In the genomic region with DNA sequence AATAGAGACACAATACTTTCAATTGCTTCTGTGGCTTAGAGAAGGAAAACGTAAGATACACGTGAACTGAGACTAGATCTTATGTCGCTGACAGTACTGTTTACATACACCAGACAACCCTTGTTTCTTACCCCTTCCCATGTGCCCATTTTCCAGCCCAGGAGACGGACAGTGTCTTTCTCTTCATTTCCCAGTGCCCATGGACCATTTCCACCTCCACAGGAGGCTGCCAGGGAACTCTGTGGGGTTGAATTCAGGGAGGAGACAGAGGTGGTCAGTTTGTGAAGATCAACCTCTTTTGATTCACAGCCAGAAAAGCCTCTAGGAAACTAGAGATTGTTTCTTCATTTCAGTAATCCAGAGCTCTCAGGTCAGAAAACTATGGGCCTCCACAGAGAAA, we compare ENCODE assay signal across 15 mouse cellular contexts. TPM values are rescaled to one million over a fixed set of nuclear protein-coding genes. Genes with fewer than 3 reads are reported as not detected.
A peak's percentile ranks its signal among the peaks of the same experiment; 100 is the strongest.
DNase-seq lines count a peak whose midpoint lies in the region; ATAC-seq and TF ChIP-seq lines count a peak whose summit lies in the region.
"Had no signal": no experiment of that assay in that cellular context is flagged by ENCODE, and none has a peak within 500 bp of the region (broad histone marks: within the 10 kb centered on the region; RNA-seq: fewer than 3 reads in every experiment).

No protein-coding gene starts in this region.

- H3K4me2 ChIP-seq in neural tube, embryonic 11.5 days (ENCODE audit: low read depth): peak overlapping the region; percentile 77; the same call in 1 of the 2 replicates
- H3K4me2 ChIP-seq in hindbrain, embryonic 16.5 days (ENCODE audit: low read length): peak overlapping the region; percentile 70
- H3K4me2 ChIP-seq in midbrain, embryonic 15.5 days: peak overlapping the region; percentile 66
- no peak overlapping the region for H3K4me2 ChIP-seq in intestine, postnatal 0 days (replicated peaks; ENCODE audit: low read depth)
- H3K4me2 ChIP-seq: embryonic facial prominence, embryonic 12.5 days had no signal

- H3K4me3 ChIP-seq in neural tube, embryonic 11.5 days (ENCODE audit: low read depth, low read length): no peak overlapping the region
- H3K4me3 ChIP-seq in hindbrain, embryonic 16.5 days (ENCODE audit: low read length): no peak overlapping the region
- peak overlapping the region; percentile 48; the same call in 1 of the 2 replicates for H3K4me3 ChIP-seq in midbrain, embryonic 15.5 days
- peak overlapping the region; percentile 16; the same call in 1 of the 2 replicates for H3K4me3 ChIP-seq in olfactory bulb, adult 2 months (ENCODE audit: insufficient read depth, low read depth, low read length)
- H3K4me3 ChIP-seq in intestine, postnatal 0 days (ENCODE audit: low read depth, low read length): no peak overlapping the region
- no peak overlapping the region for H3K4me3 ChIP-seq in kidney, adult 2 months (ENCODE audit: insufficient read depth, low read depth, low read length)
- H3K4me3 ChIP-seq: embryonic facial prominence, embryonic 12.5 days; erythroblast, embryonic 14.5 days; left cerebral cortex, adult 2 months had no signal

- no peak overlapping the region for H3K9ac ChIP-seq in neural tube, embryonic 11.5 days (ENCODE audit: low read length)
- peak overlapping the region; percentile 13; the same call in 1 of the 2 replicates for H3K9ac ChIP-seq in hindbrain, embryonic 16.5 days (ENCODE audit: low read depth, low read length)
- H3K9ac ChIP-seq in midbrain, embryonic 15.5 days: no peak overlapping the region
- no peak overlapping the region for H3K9ac ChIP-seq in intestine, postnatal 0 days (ENCODE audit: low read depth, low read length)
- H3K9ac ChIP-seq: embryonic facial prominence, embryonic 12.5 days had no signal

- TF ChIP-seq CTCF in olfactory bulb, adult 2 months (IDR thresholded peaks at IDR 0.05; ENCODE audit: insufficient read depth, low read depth, low read length): no peak
- no peak for TF ChIP-seq CTCF in intestine, postnatal 0 days (IDR thresholded peaks at IDR 0.05; ENCODE audit: low read depth)
- no peak for TF ChIP-seq CTCF in kidney, adult 2 months (conservative IDR thresholded peaks at IDR 0.05; ENCODE audit: insufficient read depth, insufficient read length, low read depth, low read length)

- ATAC-seq in neural tube, embryonic 11.5 days (ENCODE audit: insufficient read depth, low FRiP score, low TSS enrichment): no peak
- no peak for ATAC-seq in hindbrain, embryonic 16.5 days
- no peak for ATAC-seq in midbrain, embryonic 15.5 days (replicated peaks)
- no peak for ATAC-seq in intestine, postnatal 0 days

- H3K27me3 ChIP-seq in neural tube, embryonic 11.5 days (ENCODE audit: control insufficient read depth, insufficient read depth, low read length): no peaks in the 10 kb centered on the region
- H3K27me3 ChIP-seq in hindbrain, embryonic 16.5 days (replicated peaks; ENCODE audit: control insufficient read depth, insufficient read depth, low read length): no peaks in the 10 kb centered on the region
- no peaks in the 10 kb centered on the region for H3K27me3 ChIP-seq in midbrain, embryonic 15.5 days (replicated peaks)
- no peaks in the 10 kb centered on the region for H3K27me3 ChIP-seq in intestine, postnatal 0 days (replicated peaks; ENCODE audit: control insufficient read depth, insufficient read depth, low read length)
- H3K27me3 ChIP-seq in kidney, adult 2 months (replicated peaks; ENCODE audit: control insufficient read depth, insufficient read depth, low read length): no peaks in the 10 kb centered on the region

- no peak overlapping the region for H3K27ac ChIP-seq in neural tube, embryonic 11.5 days (ENCODE audit: low read depth, low read length)
- H3K27ac ChIP-seq in hindbrain, embryonic 16.5 days (ENCODE audit: low read depth, low read length): no peak overlapping the region
- peak overlapping the region; percentile 24 for H3K27ac ChIP-seq in midbrain, embryonic 15.5 days
- no peak overlapping the region for H3K27ac ChIP-seq in olfactory bulb, adult 2 months (ENCODE audit: insufficient read depth, low read depth, low read length)
- H3K27ac ChIP-seq in intestine, postnatal 0 days (ENCODE audit: low read depth, low read length): no peak overlapping the region
- no peak overlapping the region for H3K27ac ChIP-seq in kidney, adult 2 months (ENCODE audit: insufficient read depth, low read depth, low read length)
- H3K27ac ChIP-seq: embryonic facial prominence, embryonic 12.5 days; left cerebral cortex, adult 2 months had no signal

- peaks cover 7% of the 10 kb centered on the region; the same call in 1 of the 2 replicates for H3K4me1 ChIP-seq in neural tube, embryonic 11.5 days (ENCODE audit: control insufficient read depth, insufficient read depth, low read length)
- H3K4me1 ChIP-seq in hindbrain, embryonic 16.5 days (ENCODE audit: control insufficient read depth, insufficient read depth, low read depth, low read length): peaks cover 29% of the 10 kb centered on the region
- H3K4me1 ChIP-seq in midbrain, embryonic 15.5 days: peaks cover 47% of the 10 kb centered on the region
- H3K4me1 ChIP-seq in olfactory bulb, adult 2 months (ENCODE audit: control insufficient read depth, insufficient read depth, low read length): peaks cover 17% of the 10 kb centered on the region
- H3K4me1 ChIP-seq in intestine, postnatal 0 days (replicated peaks; ENCODE audit: control insufficient read depth, insufficient read depth, low read length): peaks cover 10% of the 10 kb centered on the region
- H3K4me1 ChIP-seq in kidney, adult 2 months (ENCODE audit: control insufficient read depth, insufficient read depth, low read length): peaks cover 6% of the 10 kb centered on the region

- DNase-seq in neural tube, embryonic 11.5 days (ENCODE audit: low spot score): no peak
- DNase-seq in neural tube, embryonic 10.5 days (ENCODE audit: extremely low spot score, low spot score): no peak
- DNase-seq in cerebellum, adult 8-10 months: no peak
- no peak for DNase-seq in kidney, adult 2 months
- DNase-seq: cerebellum, adult 9-10 months; gastrocnemius, postnatal 25 days; lung, adult 18-20 months; thymus, adult 18-20 months had no signal

- H3K9me3 ChIP-seq in neural tube, embryonic 11.5 days (ENCODE audit: control insufficient read depth, low read length): no peaks in the 10 kb centered on the region
- H3K9me3 ChIP-seq in hindbrain, embryonic 16.5 days (ENCODE audit: control insufficient read depth, low read length): 0 out of 2 replicates have a peak, but pooled peaks cover 2% of the 10 kb centered on the region
- H3K9me3 ChIP-seq in midbrain, embryonic 15.5 days: no peaks in the 10 kb centered on the region
- H3K9me3 ChIP-seq in intestine, postnatal 0 days (ENCODE audit: control insufficient read depth): peaks cover 3% of the 10 kb centered on the region; the same call in 1 of the 2 replicates
- H3K9me3 ChIP-seq: embryonic facial prominence, embryonic 12.5 days had no signal

- no peak for TF ChIP-seq POLR2A in olfactory bulb, adult 2 months (IDR thresholded peaks at IDR 0.05; ENCODE audit: insufficient read depth, low read depth, low read length)
- TF ChIP-seq POLR2A in kidney, adult 2 months (IDR thresholded peaks at IDR 0.05; ENCODE audit: low read depth, low read length): no peak

- no peaks in the 10 kb centered on the region for H3K36me3 ChIP-seq in neural tube, embryonic 11.5 days (ENCODE audit: control insufficient read depth, insufficient read depth, low read length)
- no peaks in the 10 kb centered on the region for H3K36me3 ChIP-seq in hindbrain, embryonic 16.5 days (ENCODE audit: control insufficient read depth, insufficient read depth, low read length)
- no peaks in the 10 kb centered on the region for H3K36me3 ChIP-seq in midbrain, embryonic 15.5 days (replicated peaks)
- no peaks in the 10 kb centered on the region for H3K36me3 ChIP-seq in intestine, postnatal 0 days (ENCODE audit: control insufficient read depth, insufficient read depth)
- H3K36me3 ChIP-seq in kidney, adult 2 months (ENCODE audit: control insufficient read depth, insufficient read depth, low read length): no peaks in the 10 kb centered on the region
- H3K36me3 ChIP-seq: embryonic facial prominence, embryonic 12.5 days had no signal

- 84% methylated on average over 4 of the region's 4 CpGs for WGBS in neural tube, embryonic 11.5 days
- WGBS in hindbrain, embryonic 16.5 days: 62% methylated on average over 4 of the region's 4 CpGs
- WGBS in midbrain, embryonic 15.5 days: 64% methylated on average over 4 of the region's 4 CpGs
- 56% methylated on average over 4 of the region's 4 CpGs for WGBS in olfactory bulb, adult 2 months
- WGBS in intestine, postnatal 0 days: 86% methylated on average over 4 of the region's 4 CpGs
- 94% methylated on average over 4 of the region's 4 CpGs for WGBS in kidney, adult 2 months

RNA-seq across cellular contexts. Expression of a gene that starts 5.0 kb away (rescaled TPM):
- 107 and 115 TPM in 2 replicates for polyA plus RNA-seq in neural tube, embryonic 11.5 days (2014; fragmentation: Nextera tagmentation; extraction: Ambion mirVana)
- polyA plus RNA-seq in hindbrain, embryonic 16.5 days (2015; fragmentation: Nextera tagmentation; extraction: Ambion mirVana): 151 and 154 TPM in 2 replicates
- 158 and 159 TPM in 2 replicates for polyA plus RNA-seq in midbrain, embryonic 15.5 days (2015; fragmentation: Nextera tagmentation; extraction: Ambion mirVana)
- polyA plus RNA-seq in olfactory bulb, adult 2 months (2012; ENCODE audit: insufficient read depth, insufficient read length, low replicate concordance, missing spikeins): 128 TPM in 1 of 2 replicates, not detected in the other
- 21.2 and 22.5 TPM in 2 replicates for polyA plus RNA-seq in intestine, postnatal 0 days (2015; fragmentation: Nextera tagmentation; extraction: Ambion mirVana)
- 44.5 and 49.2 TPM in 2 replicates for polyA plus RNA-seq in kidney, adult 2 months (2012; rRNA removed)

Comparison
In these comparisons a context has a peak if more than half of its experiments do, and no peak if none do; other contexts are left out.
1. H3K4me3 ChIP-seq: peak in midbrain, embryonic 15.5 days (single experiment) and olfactory bulb, adult 2 months (single experiment); none in neural tube, embryonic 11.5 days (single experiment), hindbrain, embryonic 16.5 days (single experiment), intestine, postnatal 0 days (single experiment) and kidney, adult 2 months (single experiment).